Mouse (Mus musculus) left cerebral cortex, postnatal 36 days (tissue): ENCODE measurements around the gene Tmprss12. TPM values are rescaled to one million over a fixed set of nuclear protein-coding genes. Genes with fewer than 3 reads are reported as not detected.
A peak's percentile ranks its signal among the peaks of the same experiment; 100 is the strongest.
"Not testable (repeated sequence)": the region's sequence is repeated elsewhere in the genome, so short reads cannot be mapped to it uniquely, and the experiment has no call there.

ENCODE experiments used
- DNase-seq, 2 experiments: peaks; one replicate each; pipeline ENCODE4 v3.0.0; 2021 to 2022; ENCODE audit warnings: low spot score in 2 of 2, mixed read lengths in 1 of 2
- intact Hi-C: fragments of 180-260 bp; cut with DNase I; formaldehyde crosslinking; loops from one replicate; pipeline ENCODE4 v1.15.1; 2025
- total RNA-seq, 2 experiments: library from RNA; stranded (reverse); gene quantifications; 2 replicates each; pipeline ENCODE4 v1.2.3; 2021

Tmprss12 gene
- total RNA-seq: not detected

- intact Hi-C loops: no loop called here
- DNase-seq: no peak
Measured at GRCm38 (mm10) chr15:100280626-100281025, at the start of gene Tmprss12. Gene Tmprss12 (plus strand): TSS chr15:100280837.

GRCm38 (mm10) chr15:100231616-100232525 lies 48.8 kb upstream of the Tmprss12 start:
- intact Hi-C loops: loop anchor here (10.0 kb wide), 1 partner anchor 233 kb away; the partner anchor contains the start of gene Letmd1
- no peak for DNase-seq

GRCm38 (mm10) chr15:100235208-100235965 lies 45.2 kb upstream of the Tmprss12 start:
- intact Hi-C loops: loop anchor here (10.0 kb wide), 1 partner anchor 229 kb away; the partner anchor contains the start of gene Letmd1
- DNase-seq: peak in 1 of 2 experiments; percentile 51

- DNase-seq: no peak
- intact Hi-C loops: loop anchor here (10.0 kb wide), 1 partner anchor 228 kb away; the partner anchor contains the start of gene Letmd1
Measured at GRCm38 (mm10) chr15:100236952-100237351, 43.7 kb upstream of the Tmprss12 start.

GRCm38 (mm10) chr15:100241780-100242179 lies 38.9 kb upstream of the Tmprss12 start:
- no peak for DNase-seq
- intact Hi-C loops: no loop called here

- intact Hi-C loops: no loop called here
Measured at GRCm38 (mm10) chr15:100245951-100246350, 34.7 kb upstream of the Tmprss12 start.

GRCm38 (mm10) chr15:100247296-100247695 lies 33.3 kb upstream of the Tmprss12 start:
- DNase-seq: no peak
- intact Hi-C loops: no loop called here

More at GRCm38 (mm10) chr15:100245951-100246350, 34.7 kb upstream of the Tmprss12 start:
- no peak for DNase-seq

GRCm38 (mm10) chr15:100248665-100249433 lies 31.8 kb upstream of the Tmprss12 start:
- DNase-seq: no peak
- intact Hi-C loops: no loop called here

- intact Hi-C loops: no loop called here
- peak in 1 of 2 experiments; percentile 23 for DNase-seq
Measured at GRCm38 (mm10) chr15:100251153-100251780, 29.4 kb upstream of the Tmprss12 start.

- intact Hi-C loops: no loop called here
- DNase-seq: no peak
Measured at GRCm38 (mm10) chr15:100256386-100256785, 24.3 kb upstream of the Tmprss12 start.

GRCm38 (mm10) chr15:100257305-100257704 lies 23.3 kb upstream of the Tmprss12 start:
- intact Hi-C loops: no loop called here
- no peak for DNase-seq

- intact Hi-C loops: no loop called here
- no peak for DNase-seq
Measured at GRCm38 (mm10) chr15:100258646-100259425, 21.8 kb upstream of the Tmprss12 start.

GRCm38 (mm10) chr15:100260351-100260750 lies 20.3 kb upstream of the Tmprss12 start:
- intact Hi-C loops: loop anchor here (5.0 kb wide), 2 partner anchors 117 to 197 kb away; no protein-coding TSS in a partner anchor
- not testable (repeated sequence) for DNase-seq

- DNase-seq: no peak
- intact Hi-C loops: loop anchor here (5.0 kb wide), 2 partner anchors 114 to 194 kb away; no protein-coding TSS in a partner anchor
Measured at GRCm38 (mm10) chr15:100263246-100263905, 17.3 kb upstream of the Tmprss12 start.

GRCm38 (mm10) chr15:100265586-100266325 lies 14.9 kb upstream of the Tmprss12 start:
- DNase-seq: no peak
- intact Hi-C loops: no loop called here

GRCm38 (mm10) chr15:100268916-100269315 lies 11.7 kb upstream of the Tmprss12 start:
- intact Hi-C loops: no loop called here
- no peak for DNase-seq

- intact Hi-C loops: no loop called here
Measured at GRCm38 (mm10) chr15:100269776-100270175, 10.9 kb upstream of the Tmprss12 start.

More at GRCm38 (mm10) chr15:100269776-100270175, 10.9 kb upstream of the Tmprss12 start:
- DNase-seq: no peak
